Mouse (Mus musculus): Measurements from ENCODE around the gene Tmem143.
"Not testable (repeated sequence)": the region's sequence is repeated elsewhere in the genome, so short reads cannot be mapped to it uniquely, and the experiment has no call there.

Tmem143 gene

DNA sequence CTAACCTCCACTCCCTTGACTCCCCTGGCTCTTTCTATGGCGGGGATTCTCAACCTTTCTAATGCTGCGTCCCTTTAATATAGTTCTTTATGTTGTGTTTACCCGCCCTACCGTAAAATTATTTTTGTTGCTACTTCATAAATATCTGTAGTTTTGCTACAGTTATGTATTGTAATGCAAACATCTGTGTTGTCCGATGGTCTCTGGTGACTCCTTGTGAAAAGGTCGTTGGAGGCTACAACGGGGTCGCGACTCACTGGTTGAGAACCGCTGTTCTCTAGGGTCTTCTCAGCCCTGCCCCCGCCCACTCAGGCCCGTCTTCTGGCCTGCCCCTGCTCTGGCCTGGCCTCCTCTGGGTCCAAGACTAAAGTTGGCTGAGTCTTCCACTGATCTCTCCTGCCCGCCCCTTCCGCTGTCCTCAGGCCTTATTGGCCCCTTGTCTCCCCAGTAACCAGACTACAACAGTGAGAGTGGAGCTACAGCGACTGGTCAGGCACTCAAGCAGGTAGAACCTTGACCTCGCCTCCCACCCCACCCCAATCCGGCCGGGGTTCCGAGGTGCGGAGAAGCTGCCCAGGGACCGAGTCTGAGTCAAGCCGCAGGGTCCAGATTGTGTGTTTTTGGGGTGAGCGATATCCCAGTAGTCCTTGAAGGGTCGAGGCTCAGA lies 27.2 kb downstream of the Tmem143 start, which contains the start of gene Ccdc114:
Gene Ccdc114 (plus strand): TSS at position 311 of the 667 bp plus-strand sequence.
- peak; percentile 88 for DNase-seq

DNA sequence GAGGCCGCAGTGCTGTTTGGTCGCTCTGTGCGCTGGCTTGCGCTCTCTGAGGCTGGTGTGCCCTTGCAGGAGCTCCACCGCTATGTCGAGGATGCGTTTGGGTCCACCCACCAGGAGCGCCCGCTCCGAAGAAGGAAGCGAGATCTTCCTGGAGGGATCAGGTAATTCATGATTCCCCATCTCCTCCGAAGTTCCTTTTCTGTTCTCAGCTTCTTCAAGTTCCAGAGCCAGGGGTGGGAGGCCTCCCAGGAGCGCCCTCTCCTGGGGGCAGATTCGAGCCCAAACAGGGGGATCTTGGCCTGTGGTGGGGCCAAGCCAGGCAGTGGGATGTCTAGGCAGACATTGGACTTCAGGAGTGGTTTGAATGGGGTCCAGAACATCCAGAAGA lies 27.7 kb downstream of the Tmem143 start:
- peak; percentile 39 for DNase-seq

DNA sequence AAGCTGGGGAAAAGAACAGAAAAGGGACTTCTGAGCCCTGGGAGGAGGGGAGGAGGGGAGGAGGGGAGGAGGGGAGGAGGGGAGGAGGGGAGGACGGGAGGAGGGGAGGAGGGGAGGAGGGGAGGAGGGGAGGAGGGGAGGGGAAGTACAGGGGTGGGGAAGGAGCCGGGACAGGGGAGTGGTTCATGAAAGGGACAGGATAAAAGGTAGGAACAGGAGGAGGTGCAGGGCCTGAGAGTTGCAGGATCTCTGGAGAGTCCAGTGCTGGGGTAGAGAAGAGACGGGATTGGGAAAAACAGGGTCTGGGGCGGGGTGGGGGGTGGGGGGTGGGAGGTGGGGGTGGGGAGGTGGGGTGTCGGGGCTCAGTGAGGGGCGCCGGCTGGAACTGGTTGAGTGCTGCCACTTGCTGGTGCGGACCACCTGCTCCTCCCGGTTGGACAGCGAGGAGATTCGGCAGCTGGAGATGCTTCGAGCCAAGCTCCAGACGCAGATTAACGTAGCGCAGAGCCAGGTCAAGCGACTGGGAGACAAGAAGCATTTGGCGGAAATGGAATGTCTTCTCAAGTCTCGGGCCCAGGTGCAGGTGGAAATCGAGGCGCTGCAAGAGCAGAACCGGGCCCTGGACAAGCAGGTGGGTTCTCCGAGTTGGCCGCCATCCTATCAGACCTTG lies 32.0 kb downstream of the Tmem143 start:
- no peak for DNase-seq

DNA sequence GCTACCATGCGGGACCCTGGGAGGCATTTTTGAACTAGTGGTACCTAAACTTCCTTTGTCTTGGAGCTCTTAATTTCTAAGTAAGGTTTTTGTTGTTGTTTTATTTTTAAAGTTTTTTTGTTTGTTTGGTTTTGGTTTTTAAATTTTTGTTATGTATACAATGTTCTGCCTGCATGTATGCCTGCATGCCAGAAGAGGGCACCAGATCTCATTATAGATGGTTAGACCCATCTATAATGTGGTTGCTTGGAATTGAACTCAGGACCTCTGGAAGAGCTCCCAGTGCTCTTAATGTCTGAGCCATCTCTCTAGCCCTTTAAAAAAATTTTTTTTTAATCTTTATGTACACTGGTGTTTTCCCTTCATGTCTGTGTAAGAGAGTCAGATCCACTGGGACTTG lies 32.9 kb downstream of the Tmem143 start:
- no peak for DNase-seq

DNA sequence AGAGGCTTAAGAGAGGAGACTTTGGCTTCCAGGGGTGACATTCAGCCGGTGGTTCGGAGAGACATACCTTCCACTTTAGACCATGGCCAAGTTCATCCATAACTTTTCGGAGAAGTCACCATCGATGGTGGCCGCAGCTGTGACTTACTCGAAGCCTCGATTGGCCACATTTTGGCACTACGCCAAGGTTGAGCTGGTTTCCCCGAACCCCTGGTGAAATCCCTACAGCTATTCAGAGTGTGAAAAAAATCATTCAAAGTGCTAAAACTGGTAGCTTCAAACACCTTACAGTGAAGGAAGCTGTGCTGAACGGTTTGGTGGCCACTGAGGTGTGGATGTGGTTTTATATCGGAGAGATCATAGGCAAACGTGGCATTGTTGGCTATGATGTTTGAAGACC lies 37.0 kb downstream of the Tmem143 start:
- not testable (repeated sequence) for DNase-seq

DNA sequence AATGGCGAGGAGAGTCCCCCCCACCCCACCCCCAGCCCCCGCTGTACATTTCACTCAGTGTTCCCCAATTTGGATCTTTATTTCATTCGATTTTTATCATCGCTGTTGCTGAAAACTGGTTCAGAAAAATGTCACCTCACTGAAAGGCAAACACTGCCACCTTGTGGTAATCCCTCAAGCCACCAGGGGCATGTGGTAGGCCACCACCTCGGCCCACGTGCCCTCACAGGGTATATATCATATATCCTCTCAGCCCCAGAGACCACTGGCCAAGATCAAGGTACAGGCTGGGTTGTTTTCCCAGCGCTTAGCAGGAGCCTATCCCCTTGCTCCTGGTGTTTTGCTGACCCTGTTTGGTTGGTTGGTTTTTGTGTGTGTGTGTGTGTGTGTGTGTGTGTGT lies 38.4 kb downstream of the Tmem143 start:
- DNase-seq = peak; percentile 84

DNA sequence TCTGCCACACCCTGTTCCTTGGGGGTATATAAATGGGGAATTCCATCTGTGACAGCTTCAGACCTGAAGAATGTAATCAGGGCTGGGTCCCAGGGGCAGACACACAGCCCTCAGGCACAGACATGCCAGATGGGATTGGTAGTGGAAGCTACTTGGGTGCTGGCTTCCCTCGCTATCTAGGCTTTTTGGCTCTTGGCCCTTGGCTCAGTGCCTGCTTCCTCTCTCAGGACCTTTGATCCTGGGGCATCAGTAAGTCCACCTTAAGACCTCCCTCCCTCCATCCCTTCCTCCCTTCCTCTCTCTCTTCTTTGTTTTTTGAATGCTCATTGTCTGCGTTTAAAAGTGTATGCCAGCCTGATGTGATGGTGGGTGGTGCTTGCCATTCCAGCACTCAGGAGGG lies 43.1 kb downstream of the Tmem143 start:
- no peak for DNase-seq

DNA sequence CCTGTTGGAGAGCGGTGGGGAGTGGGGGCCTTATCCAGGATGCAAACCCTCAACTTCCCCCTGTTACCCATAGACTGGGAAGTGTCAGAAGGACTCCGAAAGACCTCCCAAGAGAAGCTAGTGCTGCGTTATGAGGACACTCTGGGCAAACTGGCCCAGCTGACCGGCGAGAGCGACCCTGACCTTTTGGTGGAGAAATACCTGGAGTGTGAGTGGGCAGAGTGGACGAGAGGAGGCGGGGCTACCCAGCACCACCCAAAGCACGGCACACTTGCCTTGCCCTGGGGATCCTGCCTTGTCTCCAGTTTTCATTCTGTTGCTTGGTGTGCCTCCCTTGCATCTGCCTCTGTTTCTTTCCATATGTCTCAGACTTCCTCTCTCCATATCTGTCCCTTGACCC lies 45.2 kb downstream of the Tmem143 start:
- no peak for DNase-seq

DNA sequence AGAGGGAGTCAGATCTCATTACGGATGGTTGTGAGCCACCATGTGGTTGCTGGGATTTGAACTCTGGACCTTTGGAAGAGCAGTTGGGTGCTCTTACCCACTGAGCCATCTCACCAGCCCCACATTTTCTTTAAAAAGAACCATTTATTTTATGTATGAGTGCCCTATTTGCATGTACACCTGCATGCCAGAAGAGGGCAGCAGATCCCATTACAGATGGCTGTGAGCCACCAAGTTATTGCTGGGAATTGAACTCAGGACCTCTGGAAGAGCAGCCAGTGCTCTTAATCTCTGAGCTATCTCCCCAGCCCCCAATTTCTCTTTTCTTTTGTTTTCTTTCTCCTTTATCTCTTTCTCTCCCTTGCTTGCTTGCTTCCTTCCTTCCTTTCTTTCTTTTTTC lies 46.5 kb downstream of the Tmem143 start:
- not testable (repeated sequence) for DNase-seq

DNA sequence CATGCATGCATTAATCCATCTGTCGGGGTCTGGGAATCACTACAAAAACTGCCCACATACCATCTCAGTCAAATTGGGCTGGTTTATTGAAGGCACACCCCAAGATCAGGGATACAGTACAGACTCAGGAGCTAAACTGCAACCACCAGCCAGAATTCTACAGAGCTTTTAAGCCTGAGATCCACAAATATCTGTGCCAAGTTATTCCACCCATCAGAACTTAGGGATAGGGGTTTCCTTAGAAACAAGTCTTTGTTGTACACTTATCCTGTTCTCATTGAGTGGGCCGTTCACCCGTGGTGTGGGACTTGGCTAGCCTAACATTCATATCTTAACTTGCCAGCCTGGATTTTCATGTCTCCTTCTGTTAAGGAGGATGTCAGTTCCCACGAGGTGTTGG lies 52.3 kb downstream of the Tmem143 start:
- DNase-seq = no peak

DNA sequence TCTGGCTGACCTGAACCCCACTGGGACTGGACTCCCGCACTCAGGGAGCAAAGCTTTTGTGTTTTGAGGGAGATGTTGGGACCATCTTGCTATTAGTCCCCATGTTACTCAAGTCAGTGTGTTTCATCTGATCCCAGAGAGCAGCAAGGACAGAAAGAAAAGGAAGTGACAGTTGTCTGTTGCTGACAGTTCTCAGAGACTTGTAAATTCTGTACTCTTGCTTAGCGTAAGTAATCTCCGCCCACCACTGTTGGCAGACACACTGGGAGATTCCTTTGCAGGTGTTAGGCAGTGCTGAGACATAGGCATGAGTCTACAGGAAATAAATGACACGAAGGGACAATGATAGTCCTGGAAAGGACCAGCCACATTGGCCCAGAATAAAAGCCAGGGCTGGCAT lies 59.9 kb downstream of the Tmem143 start:
- DNase-seq = no peak

Measured in lung, postnatal 36 days (tissue).